Mouse (Mus musculus): ENCODE data around the gene Itpr3.

GRCm38 (mm10) chr17:27129291-27129690 is 72.2 kb downstream of the Itpr3 start:
- TF ChIP-seq CTCF (IDR thresholded peaks at IDR 0.05; ENCODE audit: insufficient read depth, low read depth, low read length): no peak
- TF ChIP-seq POLR2A (IDR thresholded peaks at IDR 0.05; ENCODE audit: insufficient read depth, low read depth, low read length): no peak

Measured in olfactory bulb, adult 2 months (tissue).